Comparison of ENCODE assay signal across 11 mouse cellular contexts in the genomic region with DNA sequence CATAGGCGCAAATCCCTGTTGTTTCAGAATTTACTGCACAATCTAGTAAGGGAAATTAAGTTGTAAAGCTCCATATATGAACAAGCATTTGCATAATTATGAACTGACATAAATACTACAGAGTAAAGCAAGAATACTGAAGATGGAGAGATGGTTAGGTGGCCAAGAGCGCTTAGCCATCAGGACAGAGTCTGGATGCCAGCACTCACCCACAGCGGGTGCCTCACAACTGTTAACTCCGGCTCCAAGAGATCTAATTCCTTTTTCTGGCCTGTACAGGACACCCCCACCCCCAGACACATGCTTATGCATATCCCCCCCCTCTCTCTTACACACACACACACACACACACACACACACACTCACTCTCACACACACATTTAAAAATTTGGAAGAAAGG.
"Had no signal": no experiment of that assay in that cellular context is flagged by ENCODE, and none has a peak within 500 bp of the region (broad histone marks: within the 10 kb centered on the region; RNA-seq: fewer than 3 reads in every experiment).

No protein-coding gene starts in this region.

- H3K4me3 ChIP-seq: limb, embryonic 13.5 days; midbrain, embryonic 12.5 days; neural tube, embryonic 13.5 days had no signal

- H3K9me3 ChIP-seq: limb, embryonic 13.5 days; midbrain, embryonic 12.5 days; neural tube, embryonic 13.5 days had no signal

- H3K27ac ChIP-seq: limb, embryonic 13.5 days; liver, embryonic 14.5 days; midbrain, embryonic 12.5 days; neural tube, embryonic 13.5 days had no signal

- H3K27me3 ChIP-seq: limb, embryonic 13.5 days; midbrain, embryonic 12.5 days; neural tube, embryonic 13.5 days had no signal

- H3K4me2 ChIP-seq: limb, embryonic 13.5 days; midbrain, embryonic 12.5 days; neural tube, embryonic 13.5 days had no signal

- DNase-seq: left cerebral cortex, postnatal 4 days; retina, postnatal 1 day; right cerebral cortex, postnatal 4 days; spleen, adult 18-20 months; thymus, adult 18-20 months; thymus, postnatal 14 days had no signal

- ATAC-seq: midbrain, embryonic 16.5 days had no signal

- H3K9ac ChIP-seq: limb, embryonic 13.5 days; liver, embryonic 14.5 days; midbrain, embryonic 12.5 days; neural tube, embryonic 13.5 days had no signal
